Mouse (Mus musculus) kidney, adult 2 months (tissue): Measurements from ENCODE around the gene Gins1.

Experiments used
- CTCF ChIP-seq: fragments of 200-500 bp; conservative IDR thresholded peaks from 2 replicates; pipeline ENCODE4 v1.5.1; 2011; ENCODE audit warnings: low read depth, mild to moderate bottlenecking, control low read depth, low read length, moderate library complexity, mixed read lengths; ENCODE audit not compliant: insufficient read depth, insufficient read length
- POLR2A ChIP-seq: fragments of 200-500 bp; IDR thresholded peaks from one replicate; pipeline ENCODE4 v1.6.1; 2011; ENCODE audit warnings: low read depth, low read length, control low read depth

GRCm38 (mm10) chr2:150886315-150886714 lies 18.9 kb upstream of the Gins1 start:
- TF ChIP-seq CTCF: no peak
- TF ChIP-seq POLR2A: no peak
